Mouse (Mus musculus): ENCODE results near the gene Olfr123. TPM values are rescaled to one million over a fixed set of nuclear protein-coding genes. Genes with fewer than 3 reads are reported as not detected.

The Olfr123 gene
- not detected in 2 replicates for polyA plus RNA-seq (2012; rRNA removed)

GRCm38 (mm10) chr17:37793229-37793628, at the start of gene Olfr123:
Olfr123 (plus strand) TSS chr17:37793529.
- H3K27ac ChIP-seq (ENCODE audit: insufficient read depth, low read depth, low read length) = no peak within 1 kb of the TSS
- H3K36me3 ChIP-seq (ENCODE audit: control insufficient read depth, insufficient read depth, low read length) = no peaks in the 10 kb centered on the region
- H3K4me1 ChIP-seq (ENCODE audit: control insufficient read depth, insufficient read depth, insufficient read length, low read length) = no peaks in the 10 kb centered on the region
- no peaks in the 10 kb centered on the region for H3K27me3 ChIP-seq (ENCODE audit: control insufficient read depth, insufficient read depth, low read length)
- TF ChIP-seq POLR2A (IDR thresholded peaks at IDR 0.05; ENCODE audit: low read depth, low read length) (no peak), CTCF (IDR thresholded peaks at IDR 0.05; ENCODE audit: extremely low read depth, insufficient read length, insufficient replicate concordance, low read depth, low read length) (no peak)
- no peak within 1 kb of the TSS for H3K4me3 ChIP-seq (ENCODE audit: low read depth, low read length)
- 84% methylated on average over 2 of the region's 2 CpGs for WGBS

- H3K27me3 ChIP-seq (ENCODE audit: control insufficient read depth, insufficient read depth, low read length) = no peaks in the 10 kb centered on the region
- WGBS = 81% methylated on average over 4 of the region's 4 CpGs
- H3K4me1 ChIP-seq (ENCODE audit: control insufficient read depth, insufficient read depth, insufficient read length, low read length) = no peaks in the 10 kb centered on the region
- H3K27ac ChIP-seq (ENCODE audit: insufficient read depth, low read depth, low read length) = no peak within 1 kb of the TSS
- H3K4me3 ChIP-seq (ENCODE audit: low read depth, low read length) = no peak within 1 kb of the TSS
- TF ChIP-seq POLR2A (IDR thresholded peaks at IDR 0.05; ENCODE audit: low read depth, low read length) (no peak), CTCF (IDR thresholded peaks at IDR 0.05; ENCODE audit: extremely low read depth, insufficient read length, insufficient replicate concordance, low read depth, low read length) (no peak)
- no peaks in the 10 kb centered on the region for H3K36me3 ChIP-seq (ENCODE audit: control insufficient read depth, insufficient read depth, low read length)
These were observed 25.0 kb upstream of the Olfr123 start, which contains the start of gene Olfr122 for GRCm38 (mm10) chr17:37768307-37768706. Olfr122 (plus strand) TSS chr17:37768607.

GRCm38 (mm10) chr17:37799588-37799987, 6.3 kb downstream of the Olfr123 start, which contains the start of gene Olfr124:
Olfr124 (plus strand) TSS chr17:37799888.
- Histone ChIP-seq H3K27ac (ENCODE audit: insufficient read depth, low read depth, low read length) (no peak within 1 kb of the TSS), H3K4me1 (ENCODE audit: control insufficient read depth, insufficient read depth, insufficient read length, low read length) (no peaks in the 10 kb centered on the region), H3K27me3 (ENCODE audit: control insufficient read depth, insufficient read depth, low read length) (no peaks in the 10 kb centered on the region), H3K4me3 (ENCODE audit: low read depth, low read length) (no peak within 1 kb of the TSS), H3K36me3 (ENCODE audit: control insufficient read depth, insufficient read depth, low read length) (no peaks in the 10 kb centered on the region)
- TF ChIP-seq CTCF (IDR thresholded peaks at IDR 0.05; ENCODE audit: extremely low read depth, insufficient read length, insufficient replicate concordance, low read depth, low read length) = no peak
- 86% methylated on average over 3 of the region's 3 CpGs for WGBS

GRCm38 (mm10) chr17:37832649-37833048, 39.3 kb downstream of the Olfr123 start, which contains the start of gene Olfr125:
Olfr125 (plus strand) TSS chr17:37832949.
- Histone ChIP-seq H3K4me1 (ENCODE audit: control insufficient read depth, insufficient read depth, insufficient read length, low read length) (no peaks in the 10 kb centered on the region), H3K27ac (ENCODE audit: insufficient read depth, low read depth, low read length) (no peak within 1 kb of the TSS), H3K27me3 (ENCODE audit: control insufficient read depth, insufficient read depth, low read length) (no peaks in the 10 kb centered on the region), H3K36me3 (ENCODE audit: control insufficient read depth, insufficient read depth, low read length) (no peaks in the 10 kb centered on the region), H3K4me3 (ENCODE audit: low read depth, low read length) (no peak within 1 kb of the TSS)
- no peak for TF ChIP-seq CTCF (IDR thresholded peaks at IDR 0.05; ENCODE audit: extremely low read depth, insufficient read length, insufficient replicate concordance, low read depth, low read length)
- no peak for TF ChIP-seq POLR2A (IDR thresholded peaks at IDR 0.05; ENCODE audit: low read depth, low read length)

- Histone ChIP-seq H3K36me3 (ENCODE audit: control insufficient read depth, insufficient read depth, low read length) (no peaks in the 10 kb centered on the region), H3K4me1 (ENCODE audit: control insufficient read depth, insufficient read depth, insufficient read length, low read length) (no peaks in the 10 kb centered on the region), H3K27me3 (ENCODE audit: control insufficient read depth, insufficient read depth, low read length) (no peaks in the 10 kb centered on the region), H3K27ac (ENCODE audit: insufficient read depth, low read depth, low read length) (no peak within 1 kb of the TSS), H3K4me3 (ENCODE audit: low read depth, low read length) (no peak within 1 kb of the TSS)
- TF ChIP-seq CTCF (IDR thresholded peaks at IDR 0.05; ENCODE audit: extremely low read depth, insufficient read length, insufficient replicate concordance, low read depth, low read length) (no peak), POLR2A (IDR thresholded peaks at IDR 0.05; ENCODE audit: low read depth, low read length) (no peak)
These were observed 53.9 kb downstream of the Olfr123 start, which contains the start of gene Olfr126 for GRCm38 (mm10) chr17:37847183-37847582. Olfr126 (plus strand) TSS chr17:37847483.

Other genes starting within 250 kb of the Olfr123 start
- gene Olfr112, start 224.1 kb upstream of the Olfr123 start, polyA plus RNA-seq (2012; rRNA removed) = not detected in 2 replicates
- not detected in 2 replicates for gene Olfr113, start 215.9 kb upstream of the Olfr123 start, polyA plus RNA-seq (2012; rRNA removed)
- not detected in 2 replicates for gene Olfr114, start 200.8 kb upstream of the Olfr123 start, polyA plus RNA-seq (2012; rRNA removed)
- gene Olfr115, start 166.4 kb upstream of the Olfr123 start, polyA plus RNA-seq (2012; rRNA removed) = not detected in 2 replicates
- not detected in 2 replicates for gene Olfr116, start 166.3 kb upstream of the Olfr123 start, polyA plus RNA-seq (2012; rRNA removed)
- gene Olfr117, start 129.7 kb upstream of the Olfr123 start, polyA plus RNA-seq (2012; rRNA removed) = not detected in 2 replicates
- not detected in 2 replicates for gene Olfr118, start 126.5 kb upstream of the Olfr123 start, polyA plus RNA-seq (2012; rRNA removed)
- gene Olfr119, start 97.0 kb upstream of the Olfr123 start, polyA plus RNA-seq (2012; rRNA removed) = not detected in 2 replicates
- not detected in 2 replicates for gene Olfr120, start 71.7 kb upstream of the Olfr123 start, polyA plus RNA-seq (2012; rRNA removed)
- gene Olfr121, start 44.7 kb upstream of the Olfr123 start, polyA plus RNA-seq (2012; rRNA removed) = not detected in 2 replicates
- not detected in 2 replicates for gene Olfr122, start 24.9 kb upstream of the Olfr123 start, polyA plus RNA-seq (2012; rRNA removed)
- gene Olfr124, start 6.4 kb downstream of the Olfr123 start, polyA plus RNA-seq (2012; rRNA removed) = not detected in 2 replicates
- gene Olfr125, start 39.4 kb downstream of the Olfr123 start, polyA plus RNA-seq (2012; rRNA removed) = not detected in 2 replicates
- gene Olfr126, start 54.0 kb downstream of the Olfr123 start, polyA plus RNA-seq (2012; rRNA removed) = not detected in 2 replicates
- not detected in 2 replicates for gene Olfr127, start 106.9 kb downstream of the Olfr123 start, polyA plus RNA-seq (2012; rRNA removed)
- gene Olfr128, start 127.0 kb downstream of the Olfr123 start, polyA plus RNA-seq (2012; rRNA removed) = not detected in 2 replicates
- not detected in 2 replicates for gene Olfr761, start 159.6 kb downstream of the Olfr123 start, polyA plus RNA-seq (2012; rRNA removed)

All from small intestine, adult 2 months (tissue).